Mouse (Mus musculus): ENCODE results near the gene Rimbp3. TPM values are rescaled to one million over a fixed set of nuclear protein-coding genes. Genes with fewer than 3 reads are reported as not detected.

Gene Rimbp3
- polyA plus RNA-seq, 1 experiment from 2014 or later, result 2.0 TPM

DNA sequence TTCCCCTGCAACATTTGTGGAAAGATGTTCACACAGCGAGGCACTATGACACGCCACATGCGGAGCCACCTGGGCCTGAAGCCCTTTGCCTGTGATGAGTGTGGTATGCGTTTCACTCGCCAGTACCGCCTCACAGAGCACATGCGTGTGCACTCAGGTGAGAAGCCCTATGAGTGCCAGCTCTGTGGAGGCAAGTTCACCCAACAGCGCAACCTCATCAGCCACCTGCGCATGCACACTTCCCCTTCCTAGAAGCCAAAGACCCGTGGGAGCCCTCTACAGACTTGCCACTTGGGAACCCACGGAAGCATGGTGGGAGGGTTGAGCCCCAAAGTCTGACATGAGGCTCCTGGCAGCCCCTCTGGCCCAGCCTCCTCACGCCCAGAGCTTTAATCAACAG is 50.5 kb downstream of the Rimbp3 start:
- DNase-seq (no peak), ATAC-seq (ENCODE audit: low FRiP score, low TSS enrichment) (no peak)
- H3K9me3 ChIP-seq (ENCODE audit: control insufficient read depth, low read length), result no peaks in the 10 kb centered on the region
- peaks cover 67% of the 10 kb centered on the region for H3K36me3 ChIP-seq (ENCODE audit: control insufficient read depth, insufficient read depth, low read length)
- 97% methylated on average over 12 of the region's 12 CpGs for WGBS
- no peaks in the 10 kb centered on the region for H3K27me3 ChIP-seq (ENCODE audit: control insufficient read depth, insufficient read depth, low read length)
- no peak overlapping the region for H3K27ac ChIP-seq (replicated peaks; ENCODE audit: low read depth, low read length)
- H3K4me3 ChIP-seq (replicated peaks; ENCODE audit: low read depth, low read length), result no peak overlapping the region
- H3K4me1 ChIP-seq (ENCODE audit: control insufficient read depth, insufficient read depth, low read length), result peaks cover 6% of the 10 kb centered on the region
- H3K9ac ChIP-seq (replicated peaks; ENCODE audit: low read length), result no peak overlapping the region
- H3K4me2 ChIP-seq (ENCODE audit: low read length), result no peak overlapping the region

- ATAC-seq (ENCODE audit: low FRiP score, low TSS enrichment), result no peak
- no peaks in the 10 kb centered on the region for H3K9me3 ChIP-seq (ENCODE audit: control insufficient read depth, low read length)
These were observed 52.9 kb downstream of the Rimbp3 start for GRCm38 (mm10) chr16:17261341-17261740.

More at GRCm38 (mm10) chr16:17261341-17261740, 52.9 kb downstream of the Rimbp3 start:
- WGBS, result 97% methylated on average over 1 of the region's 1 CpGs
- peaks cover 58% of the 10 kb centered on the region for H3K36me3 ChIP-seq (ENCODE audit: control insufficient read depth, insufficient read depth, low read length)
- no peaks in the 10 kb centered on the region for H3K27me3 ChIP-seq (ENCODE audit: control insufficient read depth, insufficient read depth, low read length)
- H3K9ac ChIP-seq (replicated peaks; ENCODE audit: low read length), result no peak overlapping the region
- no peak overlapping the region for H3K4me3 ChIP-seq (replicated peaks; ENCODE audit: low read depth, low read length)
- H3K27ac ChIP-seq (replicated peaks; ENCODE audit: low read depth, low read length), result no peak overlapping the region
- no peak overlapping the region for H3K4me2 ChIP-seq (ENCODE audit: low read length)
- no peak for DNase-seq
- no peaks in the 10 kb centered on the region for H3K4me1 ChIP-seq (ENCODE audit: control insufficient read depth, insufficient read depth, low read length)

Other genes with a start within 250 kb of the Rimbp3 start
- 214 and 219 TPM in 2 replicates for gene Mapk1, start 225.2 kb upstream of the Rimbp3 start, polyA plus RNA-seq (2014; fragmentation: Nextera tagmentation; extraction: Ambion mirVana)
- gene Ypel1, start 138.9 kb upstream of the Rimbp3 start, polyA plus RNA-seq (2014; fragmentation: Nextera tagmentation; extraction: Ambion mirVana), result 169 and 174 TPM in 2 replicates
- 142 and 145 TPM in 2 replicates for gene Ppil2, start 97.3 kb upstream of the Rimbp3 start, polyA plus RNA-seq (2014; fragmentation: Nextera tagmentation; extraction: Ambion mirVana)
- gene 2610318N02Rik, start 83.4 kb upstream of the Rimbp3 start, polyA plus RNA-seq (2014; fragmentation: Nextera tagmentation; extraction: Ambion mirVana), result 14.8 and 15.8 TPM in 2 replicates
- 20.3 and 23.2 TPM in 2 replicates for gene Sdf2l1, start 76.2 kb upstream of the Rimbp3 start, polyA plus RNA-seq (2014; fragmentation: Nextera tagmentation; extraction: Ambion mirVana)
- gene Ydjc, start 64.0 kb upstream of the Rimbp3 start, polyA plus RNA-seq (2014; fragmentation: Nextera tagmentation; extraction: Ambion mirVana), result 34.2 and 46.8 TPM in 2 replicates
- 2.0 and 2.7 TPM in 2 replicates for gene Ccdc116, start 61.4 kb upstream of the Rimbp3 start, polyA plus RNA-seq (2014; fragmentation: Nextera tagmentation; extraction: Ambion mirVana)
- 272 and 297 TPM in 2 replicates for gene Ube2l3, start 6.0 kb upstream of the Rimbp3 start, polyA plus RNA-seq (2014; fragmentation: Nextera tagmentation; extraction: Ambion mirVana)
- gene Hic2, start 25.0 kb downstream of the Rimbp3 start, polyA plus RNA-seq (2014; fragmentation: Nextera tagmentation; extraction: Ambion mirVana), result 6.4 and 7.7 TPM in 2 replicates
- 25.3 and 38.0 TPM in 2 replicates for gene Tmem191c, start 67.5 kb downstream of the Rimbp3 start, polyA plus RNA-seq (2014; fragmentation: Nextera tagmentation; extraction: Ambion mirVana)
- 0.38 and 1.5 TPM in 2 replicates for gene Serpind1, start 122.8 kb downstream of the Rimbp3 start, polyA plus RNA-seq (2014; fragmentation: Nextera tagmentation; extraction: Ambion mirVana)
- gene Snap29, start 197.4 kb downstream of the Rimbp3 start, polyA plus RNA-seq (2014; fragmentation: Nextera tagmentation; extraction: Ambion mirVana), result 10.7 and 16.2 TPM in 2 replicates
- gene Pi4ka, start 197.7 kb downstream of the Rimbp3 start, polyA plus RNA-seq (2014; fragmentation: Nextera tagmentation; extraction: Ambion mirVana), result 65.2 and 77.6 TPM in 2 replicates
- 76.3 and 85.4 TPM in 2 replicates for gene Crkl, start 243.4 kb downstream of the Rimbp3 start, polyA plus RNA-seq (2014; fragmentation: Nextera tagmentation; extraction: Ambion mirVana)